Mouse (Mus musculus): ENCODE results near the gene Alx3. TPM values are rescaled to one million over a fixed set of nuclear protein-coding genes. Genes with fewer than 3 reads are reported as not detected.

Alx3 gene
- polyA plus RNA-seq, 1 experiment from 2014 or later, result not detected

DNA sequence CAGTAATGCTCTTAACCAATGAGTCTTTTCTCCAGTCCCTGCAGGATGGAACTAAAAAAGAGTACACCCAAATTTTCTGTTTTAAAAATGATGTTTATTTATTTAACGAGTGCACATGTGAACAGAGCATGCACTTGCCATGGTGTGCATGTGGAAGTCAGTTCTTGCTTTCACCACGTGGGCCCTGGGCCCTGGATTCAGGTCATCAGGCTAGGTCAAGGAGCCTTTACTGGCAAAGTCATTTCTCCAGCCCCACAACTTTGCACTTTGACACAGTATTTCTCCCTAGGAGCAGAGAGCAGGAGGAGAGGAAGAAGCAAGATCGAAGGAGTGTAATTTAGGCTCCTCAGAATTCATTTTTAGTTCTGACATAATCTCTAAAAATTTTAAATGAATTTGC, 60.0 kb downstream of the Alx3 start:
- H3K27me3 ChIP-seq (ENCODE audit: insufficient read depth, low read length), result no peaks in the 10 kb centered on the region
- ATAC-seq (ENCODE audit: low FRiP score, low TSS enrichment), result no peak
- no peak overlapping the region for H3K4me3 ChIP-seq (ENCODE audit: low read length)
- no peak overlapping the region for H3K4me2 ChIP-seq (replicated peaks; ENCODE audit: low read depth, low read length)
- no peak overlapping the region for H3K9ac ChIP-seq (replicated peaks; ENCODE audit: low read length)
- H3K27ac ChIP-seq (ENCODE audit: low read length), result no peak overlapping the region
- no peaks in the 10 kb centered on the region for H3K4me1 ChIP-seq (ENCODE audit: insufficient read depth, low read length)
- no peaks in the 10 kb centered on the region for H3K9me3 ChIP-seq (ENCODE audit: low read length)
- no peaks in the 10 kb centered on the region for H3K36me3 ChIP-seq (ENCODE audit: insufficient read depth, low read length)
- 86% methylated on average over 3 of the region's 3 CpGs for WGBS

Other genes with a start within 250 kb of the Alx3 start
- 0.15 and 0.24 TPM in 2 replicates for gene Kcnc4, start 135.5 kb upstream of the Alx3 start, polyA plus RNA-seq (2015; fragmentation: Nextera tagmentation; extraction: Ambion mirVana)
- gene Slc6a17, start 77.0 kb upstream of the Alx3 start, polyA plus RNA-seq (2015; fragmentation: Nextera tagmentation; extraction: Ambion mirVana), result 2.8 and 3.8 TPM in 2 replicates
- not detected in 2 replicates for gene Ubl4b, start 40.0 kb upstream of the Alx3 start, polyA plus RNA-seq (2015; fragmentation: Nextera tagmentation; extraction: Ambion mirVana)
- not detected in 2 replicates for gene Gm10961, start 36.3 kb downstream of the Alx3 start, polyA plus RNA-seq (2015; fragmentation: Nextera tagmentation; extraction: Ambion mirVana)
- 46.8 and 46.9 TPM in 2 replicates for gene Strip1, start 36.7 kb downstream of the Alx3 start, polyA plus RNA-seq (2015; fragmentation: Nextera tagmentation; extraction: Ambion mirVana)
- 95.7 and 96.1 TPM in 2 replicates for gene Ahcyl1, start 101.5 kb downstream of the Alx3 start, polyA plus RNA-seq (2015; fragmentation: Nextera tagmentation; extraction: Ambion mirVana)
- 9.0 and 9.4 TPM in 2 replicates for gene Csf1, start 165.4 kb downstream of the Alx3 start, polyA plus RNA-seq (2015; fragmentation: Nextera tagmentation; extraction: Ambion mirVana)

Data from kidney, embryonic 16.5 days (tissue).